Mouse (Mus musculus): ENCODE results near the gene Tmem38b. TPM values are rescaled to one million over a fixed set of nuclear protein-coding genes. Genes with fewer than 3 reads are reported as not detected.

Tmem38b gene
- polyA plus RNA-seq, 1 experiment, result 2.9 TPM

GRCm38 (mm10) chr4:53884351-53885245 is 58.8 kb downstream of the Tmem38b start:
- peak; percentile 18 for DNase-seq
- Histone ChIP-seq H3K27ac (ENCODE audit: control insufficient read depth, insufficient read depth, low read length) (no peak overlapping the region), H3K27me3 (ENCODE audit: control insufficient read depth, insufficient read depth, low read length) (no peaks in the 10 kb centered on the region), H3K4me3 (ENCODE audit: control insufficient read depth, insufficient read depth, low read length) (no peak overlapping the region), H3K4me1 (replicated peaks; ENCODE audit: control insufficient read depth, insufficient read depth, low read length) (no peaks in the 10 kb centered on the region), H3K36me3 (ENCODE audit: control insufficient read depth, insufficient read depth, low read length) (no peaks in the 10 kb centered on the region)
- WGBS, result 66% methylated on average over 14 of the region's 14 CpGs
- TF ChIP-seq POLR2A (IDR thresholded peaks at IDR 0.05; ENCODE audit: control insufficient read depth, extremely low read depth, insufficient read depth, low read length, poor library complexity) (no peak), CTCF (IDR thresholded peaks at IDR 0.05; ENCODE audit: borderline replicate concordance, control insufficient read depth, extremely low read depth, insufficient read depth, low read length, poor library complexity) (no peak)

DNA sequence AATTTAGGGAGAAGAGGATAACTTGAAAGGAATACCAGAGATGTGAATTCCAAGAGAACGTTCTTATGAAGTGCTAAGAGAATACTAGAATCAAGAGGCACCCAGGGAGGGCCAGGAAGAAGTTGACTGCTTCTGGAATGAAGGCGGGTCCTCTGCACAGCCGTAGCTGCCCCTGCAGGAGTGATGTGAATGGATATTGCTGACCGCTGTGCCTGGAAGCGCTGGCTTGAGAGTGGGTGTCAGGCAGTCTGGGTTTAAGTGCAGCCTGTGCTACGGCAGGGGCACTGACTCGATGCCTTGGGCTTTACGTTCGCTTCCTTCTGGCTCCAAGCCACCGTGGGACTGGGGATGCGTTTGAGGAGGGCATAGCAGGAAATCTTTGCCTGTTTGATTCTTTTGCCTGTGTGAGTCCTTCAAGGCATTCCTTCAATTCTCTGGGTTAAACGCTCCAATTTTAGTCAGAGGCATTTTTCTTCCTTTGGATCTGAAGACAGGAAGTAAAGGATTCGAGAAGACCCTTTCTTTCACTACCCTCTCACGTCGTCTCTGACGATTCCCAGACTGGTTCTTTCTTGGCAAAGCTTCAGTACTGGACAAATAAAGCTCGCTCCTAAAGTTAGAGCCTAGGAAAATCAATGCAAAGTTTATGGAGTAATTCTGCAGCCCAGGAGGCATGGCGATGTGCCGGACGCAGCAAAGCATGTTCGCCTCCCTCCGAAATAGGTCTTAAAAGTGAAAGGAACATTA is 60.7 kb downstream of the Tmem38b start:
- TF ChIP-seq CTCF (IDR thresholded peaks at IDR 0.05; ENCODE audit: borderline replicate concordance, control insufficient read depth, extremely low read depth, insufficient read depth, low read length, poor library complexity) (no peak), POLR2A (IDR thresholded peaks at IDR 0.05; ENCODE audit: control insufficient read depth, extremely low read depth, insufficient read depth, low read length, poor library complexity) (no peak)
- 78% methylated on average over 22 of the region's 22 CpGs for WGBS
- Histone ChIP-seq H3K27ac (ENCODE audit: control insufficient read depth, insufficient read depth, low read length) (no peak overlapping the region), H3K36me3 (ENCODE audit: control insufficient read depth, insufficient read depth, low read length) (no peaks in the 10 kb centered on the region), H3K4me1 (replicated peaks; ENCODE audit: control insufficient read depth, insufficient read depth, low read length) (no peaks in the 10 kb centered on the region), H3K27me3 (ENCODE audit: control insufficient read depth, insufficient read depth, low read length) (no peaks in the 10 kb centered on the region), H3K4me3 (ENCODE audit: control insufficient read depth, insufficient read depth, low read length) (no peak overlapping the region)
- no peak for DNase-seq

- Histone ChIP-seq H3K27ac (ENCODE audit: control insufficient read depth, insufficient read depth, low read length) (no peak overlapping the region), H3K4me1 (replicated peaks; ENCODE audit: control insufficient read depth, insufficient read depth, low read length) (no peaks in the 10 kb centered on the region), H3K4me3 (ENCODE audit: control insufficient read depth, insufficient read depth, low read length) (no peak overlapping the region), H3K27me3 (ENCODE audit: control insufficient read depth, insufficient read depth, low read length) (no peaks in the 10 kb centered on the region), H3K36me3 (ENCODE audit: control insufficient read depth, insufficient read depth, low read length) (no peaks in the 10 kb centered on the region)
- no peak for TF ChIP-seq CTCF (IDR thresholded peaks at IDR 0.05; ENCODE audit: borderline replicate concordance, control insufficient read depth, extremely low read depth, insufficient read depth, low read length, poor library complexity)
- TF ChIP-seq POLR2A (IDR thresholded peaks at IDR 0.05; ENCODE audit: control insufficient read depth, extremely low read depth, insufficient read depth, low read length, poor library complexity), result no peak
- 39% methylated on average over 1 of the region's 1 CpGs for WGBS
- no peak for DNase-seq
Observed at GRCm38 (mm10) chr4:53895335-53895734, 69.5 kb downstream of the Tmem38b start.

DNA sequence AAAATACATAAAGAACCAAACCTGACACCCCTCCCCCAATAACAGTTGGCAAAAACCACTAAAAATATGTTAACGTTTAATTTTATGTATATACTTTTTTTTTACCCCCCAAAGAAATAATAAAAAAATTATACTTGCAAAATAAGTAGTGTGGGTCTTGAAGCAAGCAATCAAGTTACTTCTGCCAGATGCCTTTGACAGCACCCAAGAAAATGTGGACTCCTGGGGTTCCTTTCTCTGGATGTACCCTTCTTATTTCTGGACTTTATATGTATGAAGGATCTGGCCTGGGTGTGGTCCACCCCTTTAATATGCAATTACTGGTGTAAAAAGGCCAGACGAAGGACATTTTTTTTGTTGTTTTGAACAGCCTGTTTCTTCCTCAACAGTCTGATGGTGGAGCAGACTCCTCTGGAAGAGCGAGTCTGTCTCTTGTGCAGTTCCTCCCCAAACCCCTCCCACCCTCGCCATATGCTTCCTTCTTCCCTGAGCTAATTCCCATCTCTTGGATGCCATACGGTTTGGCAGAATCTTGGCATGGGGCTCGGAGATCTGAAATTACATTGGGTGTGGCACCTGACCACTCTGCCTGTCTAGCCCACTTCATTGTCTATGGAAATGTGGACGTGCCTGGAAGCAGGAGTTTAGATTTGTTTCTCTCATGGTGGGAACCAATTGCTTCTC is 70.4 kb downstream of the Tmem38b start:
- no peak for DNase-seq
- 77% methylated on average over 7 of the region's 7 CpGs for WGBS
- Histone ChIP-seq H3K27ac (ENCODE audit: control insufficient read depth, insufficient read depth, low read length) (no peak overlapping the region), H3K4me3 (ENCODE audit: control insufficient read depth, insufficient read depth, low read length) (no peak overlapping the region), H3K27me3 (ENCODE audit: control insufficient read depth, insufficient read depth, low read length) (no peaks in the 10 kb centered on the region), H3K36me3 (ENCODE audit: control insufficient read depth, insufficient read depth, low read length) (no peaks in the 10 kb centered on the region), H3K4me1 (replicated peaks; ENCODE audit: control insufficient read depth, insufficient read depth, low read length) (no peaks in the 10 kb centered on the region)
- TF ChIP-seq CTCF (IDR thresholded peaks at IDR 0.05; ENCODE audit: borderline replicate concordance, control insufficient read depth, extremely low read depth, insufficient read depth, low read length, poor library complexity) (no peak), POLR2A (IDR thresholded peaks at IDR 0.05; ENCODE audit: control insufficient read depth, extremely low read depth, insufficient read depth, low read length, poor library complexity) (no peak)

- no peak for TF ChIP-seq CTCF (IDR thresholded peaks at IDR 0.05; ENCODE audit: borderline replicate concordance, control insufficient read depth, extremely low read depth, insufficient read depth, low read length, poor library complexity)
- no peak for TF ChIP-seq POLR2A (IDR thresholded peaks at IDR 0.05; ENCODE audit: control insufficient read depth, extremely low read depth, insufficient read depth, low read length, poor library complexity)
- DNase-seq, result no peak
- Histone ChIP-seq H3K36me3 (ENCODE audit: control insufficient read depth, insufficient read depth, low read length) (no peaks in the 10 kb centered on the region), H3K4me1 (replicated peaks; ENCODE audit: control insufficient read depth, insufficient read depth, low read length) (no peaks in the 10 kb centered on the region), H3K27ac (ENCODE audit: control insufficient read depth, insufficient read depth, low read length) (no peak overlapping the region), H3K4me3 (ENCODE audit: control insufficient read depth, insufficient read depth, low read length) (no peak overlapping the region), H3K27me3 (ENCODE audit: control insufficient read depth, insufficient read depth, low read length) (no peaks in the 10 kb centered on the region)
- 55% methylated on average over 6 of the region's 6 CpGs for whole genome bisulfite sequencing
Observed at GRCm38 (mm10) chr4:53900386-53900971, 74.6 kb downstream of the Tmem38b start.

DNA sequence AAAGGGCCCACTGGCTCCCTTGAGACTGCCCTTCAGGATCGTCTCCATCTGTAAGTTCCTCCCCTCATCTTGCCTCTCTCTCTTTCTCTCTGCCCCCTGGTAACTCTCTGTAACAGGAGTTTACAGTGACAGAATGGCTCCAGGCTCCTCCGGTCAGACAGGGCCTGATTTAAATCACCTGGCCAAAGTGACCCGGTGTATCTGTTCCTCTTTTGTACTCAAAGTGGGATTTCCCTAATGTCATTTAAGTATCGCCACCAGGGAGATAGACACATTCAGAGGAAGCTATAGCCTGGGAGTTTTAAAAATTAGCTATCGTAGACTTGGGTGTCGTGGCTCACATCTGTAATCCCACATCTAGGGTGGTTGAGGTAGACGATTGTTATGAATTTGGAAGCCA is 78.5 kb downstream of the Tmem38b start:
- Histone ChIP-seq H3K4me1 (replicated peaks; ENCODE audit: control insufficient read depth, insufficient read depth, low read length) (no peaks in the 10 kb centered on the region), H3K36me3 (ENCODE audit: control insufficient read depth, insufficient read depth, low read length) (no peaks in the 10 kb centered on the region), H3K27ac (ENCODE audit: control insufficient read depth, insufficient read depth, low read length) (no peak overlapping the region), H3K4me3 (ENCODE audit: control insufficient read depth, insufficient read depth, low read length) (no peak overlapping the region), H3K27me3 (ENCODE audit: control insufficient read depth, insufficient read depth, low read length) (no peaks in the 10 kb centered on the region)
- 81% methylated on average over 7 of the region's 7 CpGs for WGBS
- TF ChIP-seq CTCF (IDR thresholded peaks at IDR 0.05; ENCODE audit: borderline replicate concordance, control insufficient read depth, extremely low read depth, insufficient read depth, low read length, poor library complexity), result no peak
- TF ChIP-seq POLR2A (IDR thresholded peaks at IDR 0.05; ENCODE audit: control insufficient read depth, extremely low read depth, insufficient read depth, low read length, poor library complexity), result no peak
- no peak for DNase-seq

All from thymus, adult 2 months (tissue).